Mouse (Mus musculus) embryo, embryonic 10 days (tissue): ENCODE measurements around the gene Cox19.
"Not testable (repeated sequence)": the region's sequence is repeated elsewhere in the genome, so short reads cannot be mapped to it uniquely, and the experiment has no call there.

Source experiments
- DNase-seq: peaks from one replicate; pipeline ENCODE4 v3.0.0-alpha.2; 2015; ENCODE audit warnings: low spot score

The Cox19 gene

GRCm38 (mm10) chr5:139351134-139351533 lies at the start of gene Cox19:
Gene Cox19 (minus strand): TSS chr5:139351418.
- no peak for DNase-seq

- no peak for DNase-seq
Measured at GRCm38 (mm10) chr5:139399991-139400390, 48.8 kb upstream of the Cox19 start.

GRCm38 (mm10) chr5:139398786-139399185 lies 47.6 kb upstream of the Cox19 start:
- DNase-seq = no peak

GRCm38 (mm10) chr5:139397959-139398753 lies 46.9 kb upstream of the Cox19 start:
- DNase-seq = peak; percentile 84

- no peak for DNase-seq
Measured at GRCm38 (mm10) chr5:139397359-139397916, 46.2 kb upstream of the Cox19 start.

- no peak for DNase-seq
Measured at GRCm38 (mm10) chr5:139395528-139395927, 44.3 kb upstream of the Cox19 start.

GRCm38 (mm10) chr5:139394399-139394798 lies 43.2 kb upstream of the Cox19 start:
- DNase-seq = no peak

- no peak for DNase-seq
Measured at GRCm38 (mm10) chr5:139393197-139393588, 42.0 kb upstream of the Cox19 start.

GRCm38 (mm10) chr5:139392219-139393196 lies 41.3 kb upstream of the Cox19 start:
- no peak for DNase-seq

GRCm38 (mm10) chr5:139391309-139391990 lies 40.2 kb upstream of the Cox19 start:
- no peak for DNase-seq

GRCm38 (mm10) chr5:139390324-139391119 lies 39.3 kb upstream of the Cox19 start:
- DNase-seq = not testable (repeated sequence)

GRCm38 (mm10) chr5:139389676-139390061 lies 38.5 kb upstream of the Cox19 start:
- DNase-seq = peak; percentile 52

- no peak for DNase-seq
Measured at GRCm38 (mm10) chr5:139388694-139389675, 37.8 kb upstream of the Cox19 start.

- no peak for DNase-seq
Measured at GRCm38 (mm10) chr5:139388195-139388570, 37.0 kb upstream of the Cox19 start.

- no peak for DNase-seq
Measured at GRCm38 (mm10) chr5:139387329-139388194, 36.3 kb upstream of the Cox19 start.

GRCm38 (mm10) chr5:139386047-139386446 lies 34.8 kb upstream of the Cox19 start:
- DNase-seq = no peak

GRCm38 (mm10) chr5:139384531-139384930 lies 33.3 kb upstream of the Cox19 start:
- no peak for DNase-seq

GRCm38 (mm10) chr5:139383234-139383633 lies 32.0 kb upstream of the Cox19 start:
- DNase-seq = no peak

- DNase-seq = peak; percentile 34
Measured at GRCm38 (mm10) chr5:139382760-139383159, 31.5 kb upstream of the Cox19 start.
